In genomic region chr7:132810879-132811278, GRCm38 (mm10) we compare ENCODE assay signal across 8 mouse cellular contexts. TPM values are rescaled to one million over a fixed set of nuclear protein-coding genes. Genes with fewer than 3 reads are reported as not detected.
A peak's percentile ranks its signal among the peaks of the same experiment; 100 is the strongest.
DNase-seq lines count a peak whose midpoint lies in the region; ATAC-seq lines count a peak whose summit lies in the region.

No protein-coding gene starts in this region.

- H3K27me3 ChIP-seq in hindbrain, embryonic 11.5 days (ENCODE audit: control insufficient read depth, insufficient read depth, low read length): no peaks in the 10 kb centered on the region

- H3K9ac ChIP-seq in hindbrain, embryonic 11.5 days (ENCODE audit: low read depth, low read length): no peak overlapping the region

- H3K36me3 ChIP-seq in hindbrain, embryonic 11.5 days (ENCODE audit: control insufficient read depth, insufficient read depth, low read length): no peaks in the 10 kb centered on the region

- WGBS in hindbrain, embryonic 11.5 days: 61% methylated on average over 1 of the region's 1 CpGs

- DNase-seq in Muller cell, postnatal 12 days (ENCODE audit: inconsistent ontology term): peak; percentile 71
- peak; percentile 96 for DNase-seq in cerebellum, adult 8-10 months
- DNase-seq in forelimb bud, embryonic 11.5 days (ENCODE audit: low read depth, low spot score): peak; percentile 90
- peak; percentile 95 for DNase-seq in hindbrain, embryonic 11.5 days (ENCODE audit: low spot score)
- DNase-seq in layer of hippocampus, postnatal 25 days (ENCODE audit: extremely low spot score in 1 of 2, low spot score in 1 of 2): peak; percentile 81 to 98
- peak; percentile 96 for DNase-seq in lung, postnatal 14 days
- peak; percentile 88 for DNase-seq in ovary, postnatal 36 days (ENCODE audit: low spot score)
- DNase-seq in thymus, postnatal 25 days: peak; percentile 94

- H3K27ac ChIP-seq in hindbrain, embryonic 11.5 days (ENCODE audit: low read depth, low read length): peak overlapping the region; percentile 78; the same call in 1 of the 2 replicates

- no peak overlapping the region; the same call in 1 of the 2 replicates for H3K4me2 ChIP-seq in hindbrain, embryonic 11.5 days (replicated peaks; ENCODE audit: low read depth, low read length)

- no peak overlapping the region for H3K4me3 ChIP-seq in hindbrain, embryonic 11.5 days (ENCODE audit: low read depth, low read length)

- peaks cover 17% of the 10 kb centered on the region for H3K4me1 ChIP-seq in hindbrain, embryonic 11.5 days (replicated peaks; ENCODE audit: control insufficient read depth, insufficient read depth, low read length)

- no peaks in the 10 kb centered on the region for H3K9me3 ChIP-seq in hindbrain, embryonic 11.5 days (ENCODE audit: control insufficient read depth, low read length)

- ATAC-seq in hindbrain, embryonic 11.5 days (ENCODE audit: low FRiP score): peak; percentile 11; the same call in 1 of the 2 replicates

RNA-seq across cellular contexts. Expression of gene Fam53b, which starts 2.8 kb away (rescaled TPM):
- polyA plus RNA-seq in hindbrain, embryonic 11.5 days (2014; fragmentation: Nextera tagmentation; extraction: Ambion mirVana): 16.9 and 17.0 TPM in 2 replicates
- 10 to 100 TPM; 34.6 to 40.9 TPM for total RNA-seq in layer of hippocampus, postnatal 25 days (2021)

RNA-seq across cellular contexts. Expression of gene Eef1akmt2, which starts 41.6 kb away (rescaled TPM):
- polyA plus RNA-seq in hindbrain, embryonic 11.5 days (2014; fragmentation: Nextera tagmentation; extraction: Ambion mirVana): 93.0 and 93.5 TPM in 2 replicates
- 10 to 100 TPM; 29.1 to 38.7 TPM for total RNA-seq in layer of hippocampus, postnatal 25 days (2021)

RNA-seq across cellular contexts. Expression of gene Abraxas2, which starts 48.1 kb away (rescaled TPM):
- 39.0 TPM in 2 replicates for polyA plus RNA-seq in hindbrain, embryonic 11.5 days (2014; fragmentation: Nextera tagmentation; extraction: Ambion mirVana)
- 10 to 100 TPM; 25.5 to 27.0 TPM for total RNA-seq in layer of hippocampus, postnatal 25 days (2021)
